Mouse (Mus musculus) stomach, embryonic 15.5 days (tissue): ENCODE results near the gene Lancl2. TPM values are rescaled to one million over a fixed set of nuclear protein-coding genes. Genes with fewer than 3 reads are reported as not detected.

Source experiments
- ATAC-seq: fragments of 200-750 bp; cut with Nextera tagmentation; 2 replicates; pipeline ENCODE4 v1.8.0; 2017; ENCODE audit warnings: low read depth, moderate number of reproducible peaks, moderate TSS enrichment; ENCODE audit not compliant: insufficient read depth, low FRiP score
- H3K27ac ChIP-seq: fragments of 300-500 bp; sonication (generic); 2 replicates; pipeline ENCODE4 v1.5.1; 2015; ENCODE audit warnings: mild to moderate bottlenecking, inconsistent platforms
- H3K27me3 ChIP-seq: fragments of 300-500 bp; sonication (generic); replicated peaks from 2 replicates; pipeline ENCODE4 v1.6.1; 2015; ENCODE audit warnings: inconsistent platforms
- H3K36me3 ChIP-seq: fragments of 300-500 bp; sonication (generic); 2 replicates; pipeline ENCODE4 v1.6.1; 2015; ENCODE audit warnings: inconsistent platforms
- H3K4me1 ChIP-seq: fragments of 300-500 bp; sonication (generic); 2 replicates; pipeline ENCODE4 v1.6.1; 2015; ENCODE audit warnings: inconsistent platforms
- H3K4me2 ChIP-seq: fragments of 300-500 bp; sonication (generic); 2 replicates; pipeline ENCODE4 v1.6.1; 2015; ENCODE audit warnings: mild to moderate bottlenecking, inconsistent platforms
- H3K4me3 ChIP-seq: fragments of 300-500 bp; sonication (generic); replicated peaks from 2 replicates; pipeline ENCODE4 v1.5.1; 2015; ENCODE audit warnings: inconsistent platforms
- H3K9ac ChIP-seq: fragments of 300-500 bp; sonication (generic); 2 replicates; pipeline ENCODE4 v1.6.1; 2015; ENCODE audit warnings: inconsistent platforms
- H3K9me3 ChIP-seq: fragments of 300-500 bp; sonication (generic); 2 replicates; pipeline ENCODE4 v1.6.1; 2016; ENCODE audit warnings: inconsistent platforms
- WGBS: fragments of 180-500 bp; shearing (Covaris S2); methylation state at CpG from one replicate; pipeline ENCODE4 v1.1.7; 2015; 5-methylcytosine and 5-hydroxymethylcytosine counted together
- polyA plus RNA-seq: library from polyadenylated mRNA; unstranded; fragments of >200 nt; fragmentation: Nextera tagmentation; extraction: Ambion mirVana; gene quantifications from 2 replicates; pipeline ENCODE4 v1.2.1, GENCODE M21; 2015

Gene Lancl2
- polyA plus RNA-seq, 1 experiment from 2014 or later: 19.5 TPM

DNA sequence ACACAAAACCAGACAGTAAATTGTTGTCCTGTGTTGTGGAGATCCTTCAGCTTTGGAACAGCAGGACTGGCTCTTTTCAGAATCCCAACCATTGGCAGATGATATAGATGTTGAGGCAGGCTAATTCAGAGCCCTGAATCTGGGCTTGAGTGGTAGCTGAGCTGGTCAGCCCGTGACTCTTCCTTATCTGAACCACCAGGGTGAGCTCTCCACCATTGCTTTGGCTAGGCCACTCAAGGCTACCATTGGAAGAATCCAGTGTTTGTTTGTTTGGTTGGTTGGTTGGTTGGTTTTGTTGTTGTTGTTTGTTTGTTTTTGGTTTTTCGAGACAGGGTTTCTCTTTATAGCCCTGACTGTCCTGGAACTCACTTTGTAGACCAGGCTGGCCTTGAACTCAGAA, 41.0 kb downstream of the Lancl2 start:
- WGBS: 79% methylated on average over 2 of the region's 2 CpGs
- Histone ChIP-seq H3K4me2 (no peak overlapping the region), H3K27me3 (no peaks in the 10 kb centered on the region), H3K27ac (no peak overlapping the region), H3K9me3 (no peaks in the 10 kb centered on the region), H3K4me1 (no peaks in the 10 kb centered on the region), H3K9ac (no peak overlapping the region), H3K36me3 (no peaks in the 10 kb centered on the region), H3K4me3 (no peak overlapping the region)
- ATAC-seq: peak; percentile 68; the same call in 1 of the 2 replicates

DNA sequence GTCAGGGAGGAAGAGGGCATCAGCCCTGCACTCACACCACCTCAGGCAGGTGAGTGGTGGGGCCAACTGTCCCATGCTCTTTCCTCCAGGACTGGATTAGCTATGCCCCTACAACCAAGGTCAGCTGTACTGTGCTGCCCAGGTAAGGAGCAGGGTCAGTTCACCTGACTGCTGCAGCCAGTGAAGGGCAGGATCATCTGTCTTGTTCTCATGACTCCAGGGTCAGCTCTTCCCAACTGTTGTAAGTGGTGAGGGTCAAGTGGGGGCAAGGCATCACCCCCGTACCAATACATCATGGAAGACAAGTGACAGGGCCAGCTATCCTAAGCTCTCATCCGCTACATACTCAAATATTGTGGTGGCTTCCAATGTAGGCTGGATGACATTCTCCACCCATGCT, 41.8 kb downstream of the Lancl2 start:
- ATAC-seq: no peak
- Histone ChIP-seq H3K27ac (no peak overlapping the region), H3K27me3 (no peaks in the 10 kb centered on the region), H3K9ac (no peak overlapping the region), H3K4me3 (no peak overlapping the region), H3K4me2 (no peak overlapping the region), H3K36me3 (no peaks in the 10 kb centered on the region), H3K4me1 (no peaks in the 10 kb centered on the region), H3K9me3 (no peaks in the 10 kb centered on the region)
- WGBS: 92% methylated on average over 2 of the region's 2 CpGs

DNA sequence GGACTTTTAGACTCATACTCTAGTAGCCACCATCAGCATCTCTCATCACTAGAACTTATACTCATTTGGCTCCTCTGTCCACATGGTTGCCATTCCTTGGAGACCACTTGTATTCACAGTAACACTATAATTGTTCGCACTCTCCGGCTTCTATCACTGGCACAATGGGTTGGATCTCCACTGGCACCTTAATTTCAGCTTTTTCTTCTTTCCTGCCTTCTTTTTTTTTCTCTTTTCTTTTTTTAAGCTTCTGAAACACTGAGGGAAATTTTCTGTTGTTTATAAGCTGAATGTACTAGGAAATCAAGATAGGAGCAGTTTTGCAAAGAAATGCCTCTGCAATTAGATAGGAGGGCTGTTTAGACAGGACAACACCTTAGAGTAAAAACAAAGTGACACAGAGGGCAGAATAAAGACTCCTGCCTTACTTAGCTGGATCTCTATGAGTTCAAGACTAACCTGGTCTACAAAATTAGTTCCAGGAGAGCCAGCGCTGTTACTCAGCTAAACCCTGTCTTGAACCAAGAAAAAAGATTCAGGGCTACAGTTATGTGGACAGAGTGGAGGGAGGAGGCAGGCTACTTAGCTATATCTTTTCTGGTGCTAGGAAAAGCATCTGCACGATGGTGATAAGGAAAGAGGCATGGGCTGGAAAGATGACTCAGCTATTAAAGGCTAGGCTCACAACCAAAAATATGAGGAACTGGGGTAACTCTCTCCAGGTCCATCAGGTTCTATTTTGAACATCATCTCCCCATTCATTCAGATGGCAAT, 42.8 kb downstream of the Lancl2 start:
- H3K27ac ChIP-seq: no peak overlapping the region
- no peaks in the 10 kb centered on the region for H3K4me1 ChIP-seq
- peak; percentile 89 for ATAC-seq
- 85% methylated on average over 4 of the region's 4 CpGs for WGBS
- H3K9ac ChIP-seq: no peak overlapping the region
- H3K9me3 ChIP-seq: no peaks in the 10 kb centered on the region
- no peaks in the 10 kb centered on the region for H3K36me3 ChIP-seq
- H3K27me3 ChIP-seq: no peaks in the 10 kb centered on the region
- H3K4me3 ChIP-seq: no peak overlapping the region
- no peak overlapping the region for H3K4me2 ChIP-seq

DNA sequence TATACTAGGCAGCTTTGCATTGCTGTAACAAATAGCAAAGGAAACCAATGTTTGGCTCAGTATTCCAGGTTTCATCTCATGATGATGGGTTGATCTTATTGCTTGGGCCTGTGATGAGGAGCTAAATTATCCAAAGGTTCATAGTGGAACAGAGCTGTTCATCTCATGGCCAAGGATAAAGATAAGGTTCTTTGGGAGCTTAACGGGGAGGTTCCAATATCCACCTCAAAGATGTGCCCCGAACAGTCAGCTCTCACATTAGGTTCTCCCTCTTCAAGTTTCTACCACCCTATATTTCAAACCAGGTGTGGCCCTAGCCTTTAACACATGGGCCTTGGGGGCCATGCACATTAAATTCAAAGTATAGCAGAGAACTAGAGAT, 43.4 kb downstream of the Lancl2 start:
- Histone ChIP-seq H3K36me3 (no peaks in the 10 kb centered on the region), H3K4me2 (no peak overlapping the region), H3K4me3 (no peak overlapping the region), H3K27ac (no peak overlapping the region), H3K27me3 (no peaks in the 10 kb centered on the region), H3K4me1 (no peaks in the 10 kb centered on the region), H3K9ac (no peak overlapping the region), H3K9me3 (no peaks in the 10 kb centered on the region)
- peak; percentile 37; the same call in 1 of the 2 replicates for ATAC-seq
- 85% methylated on average over 2 of the region's 2 CpGs for WGBS

DNA sequence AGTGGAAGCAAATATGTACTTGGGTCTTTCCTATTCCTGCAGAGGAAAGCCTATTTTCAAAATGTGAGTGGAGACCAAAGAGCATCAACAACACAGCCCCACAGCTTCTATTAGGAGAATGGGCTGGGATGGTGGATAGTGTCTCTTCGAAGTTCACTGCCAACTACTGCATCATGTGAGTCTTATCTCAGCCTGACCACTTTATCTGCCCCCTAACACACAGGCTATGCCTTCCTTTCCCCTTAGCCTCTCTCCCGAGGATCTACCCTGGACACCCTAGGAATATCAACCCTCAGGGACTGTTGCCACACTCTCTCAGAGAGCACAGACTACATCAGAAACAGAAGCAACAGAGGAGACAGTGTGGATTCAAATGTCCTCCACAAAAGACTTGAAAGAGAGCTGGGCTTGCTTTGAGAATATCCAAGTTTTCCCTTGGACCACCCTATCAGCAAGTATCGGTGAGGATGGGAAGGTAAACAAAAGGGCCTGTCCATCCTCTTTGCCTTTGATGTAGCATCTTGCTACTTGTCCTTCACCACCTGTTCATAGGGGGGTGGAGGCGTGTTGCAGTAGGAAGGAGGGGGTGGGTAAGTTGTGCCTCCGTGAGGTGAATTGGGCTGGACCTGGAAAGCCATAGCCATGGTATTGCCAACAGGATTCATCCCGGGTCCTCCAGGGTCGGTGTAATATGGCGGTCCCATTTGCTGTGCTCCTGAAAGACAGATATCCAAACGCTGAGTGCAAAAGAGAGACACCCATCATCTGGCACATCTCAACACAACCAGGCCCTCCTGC, 51.8 kb downstream of the Lancl2 start:
- ATAC-seq: peak; percentile 90
- H3K27me3 ChIP-seq: no peaks in the 10 kb centered on the region
- WGBS: 92% methylated on average over 9 of the region's 9 CpGs
- no peaks in the 10 kb centered on the region for H3K9me3 ChIP-seq
- H3K36me3 ChIP-seq: 0 out of 2 replicates have a peak, but pooled peaks cover 4% of the 10 kb centered on the region
- no peak overlapping the region for H3K4me2 ChIP-seq
- H3K9ac ChIP-seq: no peak overlapping the region
- H3K27ac ChIP-seq: no peak overlapping the region
- no peak overlapping the region for H3K4me3 ChIP-seq
- H3K4me1 ChIP-seq: no peaks in the 10 kb centered on the region

DNA sequence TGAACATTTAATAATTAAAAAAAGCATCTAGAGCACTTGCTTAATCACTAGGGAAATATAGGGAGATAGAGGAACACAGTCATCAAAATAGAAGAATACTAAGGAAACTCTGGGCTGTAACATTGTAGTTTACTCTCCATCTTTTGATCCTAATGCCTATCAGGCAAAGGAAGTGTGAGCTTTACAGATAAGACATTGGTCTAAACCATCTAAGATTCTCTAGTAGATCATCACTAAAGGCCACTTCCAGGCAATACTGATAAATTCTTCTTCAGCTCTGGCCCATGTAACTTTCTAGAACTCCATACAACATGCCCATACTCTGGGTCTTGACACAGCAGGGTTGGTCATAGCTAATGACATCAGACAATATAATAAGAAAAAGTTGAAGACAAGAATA, 60.7 kb downstream of the Lancl2 start:
- H3K9me3 ChIP-seq: no peaks in the 10 kb centered on the region
- no peaks in the 10 kb centered on the region for H3K27me3 ChIP-seq
- H3K27ac ChIP-seq: no peak overlapping the region

DNA sequence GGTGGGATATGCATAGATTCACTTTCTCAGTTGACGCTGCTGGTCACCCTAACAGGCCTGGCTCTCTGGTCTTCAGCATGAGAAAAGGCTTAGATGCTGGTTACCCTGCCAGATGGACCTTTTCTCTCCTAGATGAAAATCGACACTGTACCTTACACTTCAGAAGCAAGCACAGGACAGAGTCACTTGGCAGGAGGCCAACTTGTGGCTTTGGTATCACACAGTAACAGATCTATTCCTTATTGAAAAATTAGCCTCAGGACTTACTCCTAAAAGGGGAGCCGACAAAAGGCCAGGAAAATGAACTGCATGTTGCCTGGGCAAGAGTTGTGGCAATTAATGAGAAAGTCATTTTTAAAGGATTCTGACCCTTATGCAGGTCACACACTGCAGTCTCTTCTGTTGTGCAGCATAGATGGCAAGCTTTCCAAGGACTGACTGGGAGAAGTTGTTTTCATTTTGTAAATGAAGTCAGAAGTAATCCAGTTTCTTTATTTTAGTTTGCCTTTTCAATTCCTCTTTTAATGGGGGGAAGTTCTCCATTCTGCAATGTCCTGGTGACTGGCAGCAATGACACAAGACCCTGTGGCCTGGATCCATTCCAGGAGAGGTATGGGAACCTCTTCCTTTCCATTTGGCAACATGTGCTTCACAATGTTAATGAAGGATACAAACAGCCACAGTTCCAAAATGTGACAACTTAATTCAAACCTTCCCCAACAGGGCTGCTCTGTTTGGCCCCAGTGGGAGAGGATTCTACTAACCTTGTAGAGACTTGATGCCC, 62.9 kb downstream of the Lancl2 start:
- Histone ChIP-seq H3K36me3 (no peaks in the 10 kb centered on the region), H3K9me3 (no peaks in the 10 kb centered on the region), H3K4me1 (no peaks in the 10 kb centered on the region), H3K9ac (no peak overlapping the region), H3K4me3 (no peak overlapping the region), H3K27me3 (no peaks in the 10 kb centered on the region), H3K4me2 (no peak overlapping the region), H3K27ac (no peak overlapping the region)
- 46% methylated on average over 3 of the region's 3 CpGs for WGBS
- ATAC-seq: no peak

More for the DNA sequence above, 60.7 kb downstream of the Lancl2 start:
- H3K36me3 ChIP-seq: no peaks in the 10 kb centered on the region
- no peak for ATAC-seq
- H3K4me3 ChIP-seq: no peak overlapping the region
- no peaks in the 10 kb centered on the region for H3K4me1 ChIP-seq
- no peak overlapping the region for H3K4me2 ChIP-seq
- no peak overlapping the region for H3K9ac ChIP-seq

DNA sequence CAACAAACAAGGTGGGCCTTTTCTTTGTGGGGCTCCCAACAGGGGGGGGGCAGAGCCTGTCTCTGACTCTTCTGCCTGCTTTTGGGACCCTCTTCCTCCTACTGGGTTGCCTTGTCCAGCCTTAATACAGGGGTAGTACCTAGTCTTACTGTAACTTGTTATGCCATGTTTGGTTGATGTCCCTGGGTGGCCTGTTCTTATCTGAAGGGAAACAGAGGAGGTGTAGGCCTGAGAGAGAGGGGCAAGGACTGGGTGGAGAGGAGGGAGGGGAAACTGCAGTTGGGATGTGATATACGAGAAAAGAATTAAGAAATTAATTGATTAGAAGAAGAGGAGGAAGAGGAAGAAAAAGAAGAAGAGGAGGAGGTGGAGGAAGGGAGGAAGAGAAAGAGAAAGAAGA, 63.9 kb downstream of the Lancl2 start:
- WGBS: 68% methylated on average over 1 of the region's 1 CpGs
- Histone ChIP-seq H3K36me3 (no peaks in the 10 kb centered on the region), H3K4me3 (no peak overlapping the region), H3K4me2 (no peak overlapping the region), H3K27me3 (no peaks in the 10 kb centered on the region), H3K9ac (no peak overlapping the region), H3K4me1 (no peaks in the 10 kb centered on the region), H3K9me3 (no peaks in the 10 kb centered on the region), H3K27ac (no peak overlapping the region)
- ATAC-seq: peak; percentile 87

DNA sequence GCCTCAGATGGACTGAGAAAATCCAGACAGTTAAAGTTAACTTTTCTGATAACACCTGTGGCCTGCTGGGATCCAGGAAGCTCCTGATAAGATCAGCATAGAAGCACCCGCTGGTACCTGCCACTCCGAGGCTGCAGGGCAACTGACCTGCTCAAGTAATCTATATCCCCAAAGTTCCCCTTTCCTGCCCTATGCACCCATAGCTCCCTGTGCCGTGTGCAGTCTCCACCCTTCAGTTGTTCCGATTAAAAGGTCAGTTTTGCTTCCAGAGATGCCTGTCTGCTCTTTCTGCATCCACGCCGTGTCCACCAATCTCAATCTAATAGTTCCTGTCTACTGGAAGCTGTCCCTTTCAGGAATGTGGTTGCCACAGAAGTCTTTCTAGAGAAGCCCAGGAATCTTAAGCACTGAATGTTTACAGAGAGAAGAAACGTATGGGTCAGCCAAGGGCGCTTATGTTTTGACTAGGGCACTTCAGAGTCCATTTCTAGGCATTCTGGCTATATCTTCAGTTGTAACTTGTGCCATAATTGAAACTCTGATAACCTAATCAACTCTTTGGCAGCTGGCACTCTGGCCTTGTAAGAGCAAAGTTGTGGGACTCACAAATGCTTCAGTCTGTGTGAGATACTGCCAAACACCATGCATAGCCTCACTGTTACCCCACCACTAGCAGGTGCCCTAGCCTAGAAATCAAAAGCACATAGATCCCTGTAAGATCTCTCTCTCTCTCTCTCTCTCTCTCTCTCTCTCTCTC, 65.0 kb downstream of the Lancl2 start:
- Histone ChIP-seq H3K4me1 (no peaks in the 10 kb centered on the region), H3K27me3 (no peaks in the 10 kb centered on the region), H3K36me3 (no peaks in the 10 kb centered on the region), H3K9me3 (no peaks in the 10 kb centered on the region), H3K4me3 (no peak overlapping the region), H3K27ac (no peak overlapping the region), H3K4me2 (no peak overlapping the region), H3K9ac (no peak overlapping the region)
- ATAC-seq: peak; percentile 72; the same call in 1 of the 2 replicates
- 35% methylated on average over 8 of the region's 8 CpGs for WGBS

DNA sequence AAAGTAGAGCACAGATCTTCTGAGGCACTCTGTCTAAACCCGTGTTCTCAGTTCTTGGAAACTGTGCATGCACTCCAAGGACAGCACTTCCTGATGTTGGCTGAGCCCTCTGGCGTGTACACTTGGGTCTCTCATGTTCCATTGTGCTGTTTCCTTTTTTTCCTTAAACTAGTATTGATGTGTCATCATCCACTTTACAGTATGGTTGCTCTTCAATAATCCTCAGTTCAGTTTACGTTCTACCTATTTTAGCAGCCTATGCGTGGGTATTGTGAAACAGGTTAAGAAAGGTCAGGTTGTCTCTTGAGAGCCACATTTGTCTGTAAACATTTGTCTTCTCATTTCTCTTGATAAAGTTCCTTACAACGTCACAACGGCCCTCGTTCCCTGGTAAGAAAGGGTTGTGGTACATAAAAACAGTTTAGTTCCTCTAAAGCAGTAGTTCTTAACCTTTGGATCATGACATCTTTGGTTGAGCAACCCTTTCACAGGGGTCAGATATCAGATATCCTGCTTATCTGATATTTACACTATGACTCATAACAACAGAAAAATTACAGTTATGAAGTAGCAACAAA, 66.7 kb downstream of the Lancl2 start:
- WGBS: 60% methylated on average over 7 of the region's 7 CpGs

More for the DNA sequence above, 66.7 kb downstream of the Lancl2 start:
- Histone ChIP-seq H3K4me2 (no peak overlapping the region), H3K27ac (no peak overlapping the region), H3K9me3 (no peaks in the 10 kb centered on the region), H3K36me3 (0 out of 2 replicates have a peak, but pooled peaks cover 6% of the 10 kb centered on the region), H3K4me3 (no peak overlapping the region), H3K4me1 (no peaks in the 10 kb centered on the region), H3K27me3 (no peaks in the 10 kb centered on the region), H3K9ac (no peak overlapping the region)
- ATAC-seq: no peak
